Mouse (Mus musculus): ENCODE measurements around the gene Bcl2l13. TPM values are rescaled to one million over a fixed set of nuclear protein-coding genes. Genes with fewer than 3 reads are reported as not detected.
"Not testable (repeated sequence)": the region's sequence is repeated elsewhere in the genome, so short reads cannot be mapped to it uniquely, and the experiment has no call there.

Gene Bcl2l13
- 22.9 and 27.7 TPM in 2 replicates for polyA plus RNA-seq (2012; rRNA removed)

GRCm38 (mm10) chr6:120835474-120836374, at the start of gene Bcl2l13:
Bcl2l13 (plus strand) TSS chr6:120836212.
- DNase-seq (ENCODE audit: low read depth): no peak

GRCm38 (mm10) chr6:120788068-120788607, 47.9 kb upstream of the Bcl2l13 start:
- DNase-seq (ENCODE audit: low read depth): no peak

GRCm38 (mm10) chr6:120788904-120789303, 47.1 kb upstream of the Bcl2l13 start:
- DNase-seq (ENCODE audit: low read depth): no peak

- no peak for DNase-seq (ENCODE audit: low read depth)
These were observed 45.9 kb upstream of the Bcl2l13 start for GRCm38 (mm10) chr6:120790153-120790552.

- DNase-seq (ENCODE audit: low read depth): no peak
These were observed 45.3 kb upstream of the Bcl2l13 start for GRCm38 (mm10) chr6:120790717-120791116.

GRCm38 (mm10) chr6:120792947-120793346, 43.1 kb upstream of the Bcl2l13 start:
- no peak for DNase-seq (ENCODE audit: low read depth)

- DNase-seq (ENCODE audit: low read depth): no peak
These were observed 40.5 kb upstream of the Bcl2l13 start for GRCm38 (mm10) chr6:120795422-120796086.

- no peak for DNase-seq (ENCODE audit: low read depth)
These were observed 39.9 kb upstream of the Bcl2l13 start for GRCm38 (mm10) chr6:120796111-120796510.

GRCm38 (mm10) chr6:120798019-120798418, 38.0 kb upstream of the Bcl2l13 start:
- no peak for DNase-seq (ENCODE audit: low read depth)

- no peak for DNase-seq (ENCODE audit: low read depth)
These were observed 37.1 kb upstream of the Bcl2l13 start for GRCm38 (mm10) chr6:120798905-120799304.

- no peak for DNase-seq (ENCODE audit: low read depth)
These were observed 36.4 kb upstream of the Bcl2l13 start for GRCm38 (mm10) chr6:120799581-120800041.

- DNase-seq (ENCODE audit: low read depth): no peak
These were observed 28.8 kb upstream of the Bcl2l13 start for GRCm38 (mm10) chr6:120806999-120807737.

- no peak for DNase-seq (ENCODE audit: low read depth)
These were observed 28.3 kb upstream of the Bcl2l13 start for GRCm38 (mm10) chr6:120807738-120808081.

GRCm38 (mm10) chr6:120811999-120812398, 24.0 kb upstream of the Bcl2l13 start:
- DNase-seq (ENCODE audit: low read depth): not testable (repeated sequence)

GRCm38 (mm10) chr6:120819294-120819693, 16.7 kb upstream of the Bcl2l13 start:
- no peak for DNase-seq (ENCODE audit: low read depth)

- DNase-seq (ENCODE audit: low read depth): no peak
These were observed 15.9 kb upstream of the Bcl2l13 start for GRCm38 (mm10) chr6:120820144-120820543.

GRCm38 (mm10) chr6:120820941-120821340, 15.1 kb upstream of the Bcl2l13 start:
- DNase-seq (ENCODE audit: low read depth): no peak

GRCm38 (mm10) chr6:120821715-120822114, 14.3 kb upstream of the Bcl2l13 start:
- DNase-seq (ENCODE audit: low read depth): no peak

GRCm38 (mm10) chr6:120822307-120822928, 13.6 kb upstream of the Bcl2l13 start, which contains the start of gene Atp6v1e1:
Atp6v1e1 (minus strand) TSS chr6:120822793.
- DNase-seq (ENCODE audit: low read depth): no peak

GRCm38 (mm10) chr6:120822937-120823614, 12.9 kb upstream of the Bcl2l13 start:
- DNase-seq (ENCODE audit: low read depth): no peak

- no peak for DNase-seq (ENCODE audit: low read depth)
These were observed 6.0 kb upstream of the Bcl2l13 start for GRCm38 (mm10) chr6:120830056-120830455.

Data from gonadal fat pad, adult 2 months (tissue).